Mouse (Mus musculus): ENCODE data around the gene Spen. TPM values are rescaled to one million over a fixed set of nuclear protein-coding genes. Genes with fewer than 3 reads are reported as not detected.

Spen gene
- polyA plus RNA-seq (2015; fragmentation: Illumina TruSeq; extraction: RNeasy Lipid Tissue Mini Kit (QIAGEN cat#74804); ENCODE audit: low read depth, low replicate concordance), result 16.9 TPM

GRCm38 (mm10) chr4:141538408-141539212, at the start of gene Spen:
TSS of gene Spen (minus strand) at chr4:141538597.

GRCm38 (mm10) chr4:141444451-141445327, 93.7 kb downstream of the Spen start, which contains the start of gene Zbtb17:
TSS of gene Zbtb17 (plus strand) at chr4:141444654.

GRCm38 (mm10) chr4:141435974-141436373, 102.4 kb downstream of the Spen start, which contains the start of gene Srarp:
TSS of gene Srarp (minus strand) at chr4:141436105.

GRCm38 (mm10) chr4:141420192-141420829, 118.1 kb downstream of the Spen start, which contains the start of gene Hspb7:
TSS of gene Hspb7 (plus strand) at chr4:141420779.

Other genes starting within 250 kb of the Spen start
- 0.76 TPM for gene Epha2, start 237.4 kb downstream of the Spen start, polyA plus RNA-seq (2015; fragmentation: Illumina TruSeq; extraction: RNeasy Lipid Tissue Mini Kit (QIAGEN cat#74804); ENCODE audit: low read depth, low replicate concordance)
- 3.5 TPM for gene Fam131c, start 170.4 kb downstream of the Spen start, polyA plus RNA-seq (2015; fragmentation: Illumina TruSeq; extraction: RNeasy Lipid Tissue Mini Kit (QIAGEN cat#74804); ENCODE audit: low read depth, low replicate concordance)
- gene Clcnka, start 139.9 kb downstream of the Spen start, polyA plus RNA-seq (2015; fragmentation: Illumina TruSeq; extraction: RNeasy Lipid Tissue Mini Kit (QIAGEN cat#74804); ENCODE audit: low read depth, low replicate concordance), result not detected
- gene Clcnkb, start 122.6 kb downstream of the Spen start, polyA plus RNA-seq (2015; fragmentation: Illumina TruSeq; extraction: RNeasy Lipid Tissue Mini Kit (QIAGEN cat#74804); ENCODE audit: low read depth, low replicate concordance), result not detected
- not detected for gene Hspb7, start 117.8 kb downstream of the Spen start, polyA plus RNA-seq (2015; fragmentation: Illumina TruSeq; extraction: RNeasy Lipid Tissue Mini Kit (QIAGEN cat#74804); ENCODE audit: low read depth, low replicate concordance)
- 8.2 TPM for gene Srarp, start 102.5 kb downstream of the Spen start, polyA plus RNA-seq (2015; fragmentation: Illumina TruSeq; extraction: RNeasy Lipid Tissue Mini Kit (QIAGEN cat#74804); ENCODE audit: low read depth, low replicate concordance)
- 28.4 TPM for gene Zbtb17, start 93.9 kb downstream of the Spen start, polyA plus RNA-seq (2015; fragmentation: Illumina TruSeq; extraction: RNeasy Lipid Tissue Mini Kit (QIAGEN cat#74804); ENCODE audit: low read depth, low replicate concordance)
- 1.2 TPM for gene Fblim1, start 67.5 kb upstream of the Spen start, polyA plus RNA-seq (2015; fragmentation: Illumina TruSeq; extraction: RNeasy Lipid Tissue Mini Kit (QIAGEN cat#74804); ENCODE audit: low read depth, low replicate concordance)
- 0.43 TPM for gene Tmem82, start 80.0 kb upstream of the Spen start, polyA plus RNA-seq (2015; fragmentation: Illumina TruSeq; extraction: RNeasy Lipid Tissue Mini Kit (QIAGEN cat#74804); ENCODE audit: low read depth, low replicate concordance)
- 8.2 TPM for gene Slc25a34, start 85.2 kb upstream of the Spen start, polyA plus RNA-seq (2015; fragmentation: Illumina TruSeq; extraction: RNeasy Lipid Tissue Mini Kit (QIAGEN cat#74804); ENCODE audit: low read depth, low replicate concordance)
- 66.4 TPM for gene Plekhm2, start 126.3 kb upstream of the Spen start, polyA plus RNA-seq (2015; fragmentation: Illumina TruSeq; extraction: RNeasy Lipid Tissue Mini Kit (QIAGEN cat#74804); ENCODE audit: low read depth, low replicate concordance)
- 6.5 TPM for gene Rsc1a1, start 147.0 kb upstream of the Spen start, polyA plus RNA-seq (2015; fragmentation: Illumina TruSeq; extraction: RNeasy Lipid Tissue Mini Kit (QIAGEN cat#74804); ENCODE audit: low read depth, low replicate concordance)
- 20.2 TPM for gene Ddi2, start 184.8 kb upstream of the Spen start, polyA plus RNA-seq (2015; fragmentation: Illumina TruSeq; extraction: RNeasy Lipid Tissue Mini Kit (QIAGEN cat#74804); ENCODE audit: low read depth, low replicate concordance)
- gene Agmat, start 208.1 kb upstream of the Spen start, polyA plus RNA-seq (2015; fragmentation: Illumina TruSeq; extraction: RNeasy Lipid Tissue Mini Kit (QIAGEN cat#74804); ENCODE audit: low read depth, low replicate concordance), result 2.3 TPM

Data from brain, adult 10 weeks (tissue).